Mouse (Mus musculus): ENCODE measurements at regions not wholly inside any gene's neighbourhood (a gene's known extent, or its start where the extent isn't known, plus 50 kb on each side); places are given as distances from the start of the nearest gene placed in this dataset.

DNA sequence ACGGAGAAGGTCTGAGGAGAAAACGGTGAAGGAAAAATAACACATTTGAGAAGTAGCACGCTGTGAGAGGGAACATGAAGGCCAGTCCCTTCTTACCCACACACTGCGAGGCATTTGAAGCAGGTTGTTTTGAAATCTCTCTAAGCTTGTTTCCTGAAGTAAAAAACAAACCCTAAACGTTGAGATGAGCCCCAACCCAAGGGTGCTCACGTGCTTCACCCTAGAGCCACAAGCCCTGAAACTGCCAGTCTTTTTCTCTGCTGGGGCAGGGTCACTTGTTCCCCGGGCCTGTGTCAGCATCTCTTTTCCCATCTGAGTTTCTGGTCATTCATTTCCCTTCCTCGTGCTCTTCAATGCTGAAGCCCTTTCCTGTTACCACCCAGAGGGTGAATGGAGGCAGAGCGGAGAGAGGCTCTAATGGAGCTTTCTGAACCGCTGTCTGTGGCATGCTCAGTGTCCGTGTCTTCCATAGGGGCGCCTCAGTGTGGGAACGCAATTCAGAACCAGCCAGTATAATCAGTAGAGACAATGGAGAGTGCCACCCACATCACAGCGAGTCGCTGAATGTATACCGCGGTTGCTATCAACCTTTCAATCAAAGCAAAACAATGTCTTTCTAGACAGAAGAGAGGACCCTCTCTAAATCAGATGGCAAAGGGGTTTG lies 375.0 kb upstream of the Gm10131 start:
- Histone ChIP-seq H3K4me3 (ENCODE audit: low read depth, low read length) (no peak overlapping the region), H3K9me3 (ENCODE audit: control insufficient read depth, low read length) (no peaks in the 10 kb centered on the region), H3K36me3 (ENCODE audit: control insufficient read depth, insufficient read depth, low read length) (no peaks in the 10 kb centered on the region), H3K4me2 (replicated peaks; ENCODE audit: low read depth, low read length) (no peak overlapping the region), H3K27ac (ENCODE audit: low read depth, low read length) (no peak overlapping the region), H3K27me3 (ENCODE audit: control insufficient read depth, insufficient read depth, low read length) (no peaks in the 10 kb centered on the region), H3K4me1 (replicated peaks; ENCODE audit: control insufficient read depth, insufficient read depth, low read length) (no peaks in the 10 kb centered on the region; the same call in 1 of the 2 replicates), H3K9ac (ENCODE audit: low read depth, low read length) (no peak overlapping the region)
- DNase-seq (ENCODE audit: low spot score) (peak; percentile 33), ATAC-seq (ENCODE audit: low FRiP score) (peak; percentile 73; the same call in 1 of the 2 replicates)
- 48% methylated on average over 17 of the region's 17 CpGs for WGBS

GRCm38 (mm10) chr8:34485905-34486304 lies 374.4 kb upstream of the Gm10131 start:
- Histone ChIP-seq H3K4me1 (replicated peaks; ENCODE audit: control insufficient read depth, insufficient read depth, low read length) (no peaks in the 10 kb centered on the region; the same call in 1 of the 2 replicates), H3K9me3 (ENCODE audit: control insufficient read depth, low read length) (no peaks in the 10 kb centered on the region), H3K27ac (ENCODE audit: low read depth, low read length) (no peak overlapping the region), H3K27me3 (ENCODE audit: control insufficient read depth, insufficient read depth, low read length) (no peaks in the 10 kb centered on the region), H3K9ac (ENCODE audit: low read depth, low read length) (no peak overlapping the region), H3K36me3 (ENCODE audit: control insufficient read depth, insufficient read depth, low read length) (no peaks in the 10 kb centered on the region), H3K4me3 (ENCODE audit: low read depth, low read length) (no peak overlapping the region), H3K4me2 (replicated peaks; ENCODE audit: low read depth, low read length) (no peak overlapping the region)
- DNase-seq (ENCODE audit: low spot score) (no peak), ATAC-seq (ENCODE audit: low FRiP score) (no peak)
- WGBS, result 91% methylated on average over 9 of the region's 9 CpGs

DNA sequence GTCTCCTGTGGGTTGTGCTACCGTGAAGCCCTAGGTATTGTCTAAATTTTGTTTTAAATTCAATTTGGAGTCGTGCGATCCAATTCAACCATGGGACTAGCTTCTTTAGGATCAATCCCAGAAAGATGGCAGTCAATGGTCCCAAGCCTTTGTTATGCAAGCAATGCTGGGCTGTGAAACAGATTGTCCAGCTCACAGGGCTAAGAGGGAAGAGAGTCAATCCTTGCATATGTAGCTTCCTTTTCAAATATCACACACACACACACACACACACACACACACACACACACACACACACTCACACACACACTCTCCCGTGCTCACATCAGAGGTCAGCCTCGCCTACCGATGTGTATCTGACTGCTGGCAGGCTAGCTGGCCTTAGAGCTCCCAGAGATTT lies 373.8 kb upstream of the Gm10131 start:
- H3K4me2 ChIP-seq (replicated peaks; ENCODE audit: low read depth, low read length), result no peak overlapping the region
- H3K9me3 ChIP-seq (ENCODE audit: control insufficient read depth, low read length), result no peaks in the 10 kb centered on the region
- no peaks in the 10 kb centered on the region for H3K36me3 ChIP-seq (ENCODE audit: control insufficient read depth, insufficient read depth, low read length)
- no peak overlapping the region for H3K27ac ChIP-seq (ENCODE audit: low read depth, low read length)
- DNase-seq (ENCODE audit: low spot score), result no peak
- no peaks in the 10 kb centered on the region for H3K27me3 ChIP-seq (ENCODE audit: control insufficient read depth, insufficient read depth, low read length)
- no peak overlapping the region for H3K9ac ChIP-seq (ENCODE audit: low read depth, low read length)
- WGBS, result 82% methylated on average over 6 of the region's 6 CpGs
- H3K4me1 ChIP-seq (replicated peaks; ENCODE audit: control insufficient read depth, insufficient read depth, low read length), result no peaks in the 10 kb centered on the region; the same call in 1 of the 2 replicates
- H3K4me3 ChIP-seq (ENCODE audit: low read depth, low read length), result no peak overlapping the region
- ATAC-seq (ENCODE audit: low FRiP score), result no peak

DNA sequence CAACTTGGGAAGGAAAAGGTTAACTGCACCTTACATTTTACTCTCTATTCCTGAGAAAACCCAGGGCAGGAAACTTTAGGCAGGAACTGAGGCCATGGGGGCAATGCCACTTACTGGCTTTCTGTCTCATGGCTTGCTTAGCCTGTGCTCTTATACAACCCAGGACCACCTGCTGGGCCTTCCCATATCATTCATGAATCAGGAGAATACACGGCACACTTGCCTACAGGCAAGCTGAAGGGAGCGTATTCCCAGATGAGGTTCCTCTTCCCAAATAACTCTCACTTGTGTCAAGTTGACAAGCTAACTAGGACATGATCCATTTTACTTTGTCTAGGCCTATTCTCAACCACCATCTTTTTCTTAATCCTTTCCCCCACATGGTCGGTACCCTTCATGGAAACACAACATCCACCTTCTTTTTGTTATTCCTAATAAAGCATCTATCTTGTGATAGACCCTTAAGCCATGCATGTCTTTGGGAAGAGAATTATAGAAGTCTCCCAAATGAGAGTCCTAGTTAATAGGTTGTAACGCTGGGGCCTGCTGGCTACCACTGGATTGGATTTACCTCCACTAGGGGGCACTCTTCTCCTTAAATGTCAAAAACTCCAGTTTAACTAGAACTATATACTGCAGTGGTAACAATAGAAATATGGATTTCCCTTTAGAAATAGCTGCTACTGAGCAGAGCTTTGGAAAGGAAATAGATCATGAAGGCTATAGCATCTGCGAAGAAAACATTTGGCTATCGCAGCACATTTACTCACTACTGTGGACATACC lies 373.2 kb upstream of the Gm10131 start:
- no peaks in the 10 kb centered on the region for H3K9me3 ChIP-seq (ENCODE audit: control insufficient read depth, low read length)
- ATAC-seq (ENCODE audit: low FRiP score) (0 out of 2 replicates have a peak, but pooled peaks have one; percentile 46), DNase-seq (ENCODE audit: low spot score) (peak; percentile 81)
- H3K27me3 ChIP-seq (ENCODE audit: control insufficient read depth, insufficient read depth, low read length), result no peaks in the 10 kb centered on the region
- no peak overlapping the region for H3K4me3 ChIP-seq (ENCODE audit: low read depth, low read length)
- WGBS, result 65% methylated on average over 6 of the region's 6 CpGs
- no peak overlapping the region for H3K4me2 ChIP-seq (replicated peaks; ENCODE audit: low read depth, low read length)
- H3K4me1 ChIP-seq (replicated peaks; ENCODE audit: control insufficient read depth, insufficient read depth, low read length), result no peaks in the 10 kb centered on the region; the same call in 1 of the 2 replicates
- H3K36me3 ChIP-seq (ENCODE audit: control insufficient read depth, insufficient read depth, low read length), result no peaks in the 10 kb centered on the region
- H3K9ac ChIP-seq (ENCODE audit: low read depth, low read length), result no peak overlapping the region
- H3K27ac ChIP-seq (ENCODE audit: low read depth, low read length), result no peak overlapping the region

DNA sequence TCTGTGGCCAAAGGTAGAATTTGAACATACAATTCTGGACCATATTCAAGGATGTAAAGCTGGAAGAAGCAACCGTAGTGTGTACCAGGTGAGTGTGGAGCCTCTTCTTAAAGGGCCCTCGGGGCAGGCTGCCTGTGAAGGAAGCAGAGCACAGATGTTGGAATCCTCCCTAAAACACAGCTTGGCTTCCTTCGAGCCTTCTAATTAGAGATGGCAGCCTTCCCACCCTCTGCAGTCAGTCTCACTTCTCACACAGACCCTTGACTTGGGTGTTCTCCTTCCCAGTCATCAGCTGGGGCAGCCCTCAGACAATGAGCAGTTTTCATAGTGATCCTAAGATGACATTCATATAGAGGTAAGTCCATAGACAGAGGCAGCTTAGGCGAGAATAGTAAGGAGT lies 371.7 kb upstream of the Gm10131 start:
- Histone ChIP-seq H3K4me2 (replicated peaks; ENCODE audit: low read depth, low read length) (no peak overlapping the region), H3K9me3 (ENCODE audit: control insufficient read depth, low read length) (no peaks in the 10 kb centered on the region), H3K4me3 (ENCODE audit: low read depth, low read length) (no peak overlapping the region), H3K36me3 (ENCODE audit: control insufficient read depth, insufficient read depth, low read length) (no peaks in the 10 kb centered on the region), H3K27me3 (ENCODE audit: control insufficient read depth, insufficient read depth, low read length) (no peaks in the 10 kb centered on the region), H3K27ac (ENCODE audit: low read depth, low read length) (no peak overlapping the region), H3K4me1 (replicated peaks; ENCODE audit: control insufficient read depth, insufficient read depth, low read length) (no peaks in the 10 kb centered on the region; the same call in 1 of the 2 replicates), H3K9ac (ENCODE audit: low read depth, low read length) (no peak overlapping the region)
- 81% methylated on average over 4 of the region's 4 CpGs for WGBS
- ATAC-seq (ENCODE audit: low FRiP score) (no peak), DNase-seq (ENCODE audit: low spot score) (no peak)

DNA sequence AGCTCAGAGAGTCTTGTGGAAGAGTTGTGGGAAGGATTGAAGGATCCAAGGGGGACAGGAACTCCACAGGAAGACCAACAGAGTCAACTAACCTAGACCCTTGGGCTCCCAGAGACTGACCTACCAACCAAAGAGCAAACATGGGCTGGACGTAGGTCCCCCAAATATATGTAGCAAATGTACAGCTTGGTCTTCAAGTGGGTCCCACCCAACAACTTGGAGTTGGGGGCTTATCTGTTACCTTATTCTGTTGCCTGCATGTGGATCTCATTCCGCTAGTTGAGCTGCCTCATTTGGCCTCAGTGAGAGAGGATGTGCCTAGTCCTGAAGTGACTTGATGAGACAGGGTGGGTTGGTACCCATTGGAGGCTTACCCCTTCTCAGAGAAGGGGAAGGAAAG lies 371.1 kb upstream of the Gm10131 start:
- Histone ChIP-seq H3K9ac (ENCODE audit: low read depth, low read length) (no peak overlapping the region), H3K9me3 (ENCODE audit: control insufficient read depth, low read length) (no peaks in the 10 kb centered on the region), H3K4me1 (replicated peaks; ENCODE audit: control insufficient read depth, insufficient read depth, low read length) (no peaks in the 10 kb centered on the region; the same call in 1 of the 2 replicates), H3K27ac (ENCODE audit: low read depth, low read length) (no peak overlapping the region), H3K36me3 (ENCODE audit: control insufficient read depth, insufficient read depth, low read length) (no peaks in the 10 kb centered on the region), H3K4me2 (replicated peaks; ENCODE audit: low read depth, low read length) (no peak overlapping the region), H3K4me3 (ENCODE audit: low read depth, low read length) (no peak overlapping the region), H3K27me3 (ENCODE audit: control insufficient read depth, insufficient read depth, low read length) (no peaks in the 10 kb centered on the region)
- no peak for DNase-seq (ENCODE audit: low spot score)
- ATAC-seq (ENCODE audit: low FRiP score), result no peak
- WGBS, result 93% methylated on average over 2 of the region's 2 CpGs

- Histone ChIP-seq H3K9me3 (ENCODE audit: control insufficient read depth, low read length) (no peaks in the 10 kb centered on the region), H3K27ac (ENCODE audit: low read depth, low read length) (no peak overlapping the region), H3K27me3 (ENCODE audit: control insufficient read depth, insufficient read depth, low read length) (no peaks in the 10 kb centered on the region), H3K4me3 (ENCODE audit: low read depth, low read length) (no peak overlapping the region), H3K9ac (ENCODE audit: low read depth, low read length) (no peak overlapping the region), H3K4me2 (replicated peaks; ENCODE audit: low read depth, low read length) (no peak overlapping the region), H3K4me1 (replicated peaks; ENCODE audit: control insufficient read depth, insufficient read depth, low read length) (no peaks in the 10 kb centered on the region), H3K36me3 (ENCODE audit: control insufficient read depth, insufficient read depth, low read length) (no peaks in the 10 kb centered on the region)
- DNase-seq (ENCODE audit: low spot score) (no peak), ATAC-seq (ENCODE audit: low FRiP score) (no peak)
- WGBS, result 83% methylated on average over 4 of the region's 4 CpGs
Observed at GRCm38 (mm10) chr8:34480496-34480895, 369.0 kb upstream of the Gm10131 start.

DNA sequence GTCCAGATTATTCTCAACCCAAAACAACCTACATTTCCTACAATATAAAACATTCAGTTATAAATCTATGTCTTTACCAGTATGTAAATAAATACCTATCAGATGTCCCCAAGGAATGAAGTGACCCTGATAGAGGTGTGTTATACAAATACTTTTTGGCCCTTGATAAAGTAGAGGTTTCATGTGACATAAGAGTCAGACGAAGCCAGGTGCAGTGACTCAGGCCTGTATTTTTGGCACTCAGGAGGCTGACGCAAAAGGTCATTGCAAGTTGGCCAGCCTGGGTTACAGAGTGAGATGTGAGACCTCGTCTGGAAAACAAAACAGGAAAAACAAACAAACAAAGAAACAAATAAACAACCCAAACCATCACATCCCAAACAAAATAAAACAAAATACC lies 367.4 kb upstream of the Gm10131 start:
- H3K27ac ChIP-seq (ENCODE audit: low read depth, low read length), result no peak overlapping the region

DNA sequence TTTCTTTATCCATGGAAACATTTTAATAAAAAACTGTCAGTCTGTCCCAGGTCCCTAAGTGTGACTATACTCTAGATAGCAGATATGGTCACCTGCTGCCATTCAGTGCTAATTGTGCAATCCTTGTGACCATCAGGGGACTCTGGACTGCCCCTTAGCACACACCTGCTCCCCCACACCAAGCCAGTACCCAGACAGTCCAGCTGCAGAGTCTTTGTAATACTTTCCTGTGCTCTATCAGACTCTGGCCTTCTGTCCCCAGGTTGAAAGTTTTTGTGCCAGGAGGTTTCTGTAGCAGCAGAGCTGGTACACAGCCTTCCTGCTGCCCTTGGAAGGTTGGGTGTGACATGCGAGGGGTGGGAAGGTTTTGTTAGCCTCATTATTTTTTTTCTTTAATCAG lies 366.9 kb upstream of the Gm10131 start:
- Histone ChIP-seq H3K9ac (ENCODE audit: low read depth, low read length) (no peak overlapping the region), H3K27ac (ENCODE audit: low read depth, low read length) (no peak overlapping the region), H3K4me1 (replicated peaks; ENCODE audit: control insufficient read depth, insufficient read depth, low read length) (no peaks in the 10 kb centered on the region), H3K36me3 (ENCODE audit: control insufficient read depth, insufficient read depth, low read length) (no peaks in the 10 kb centered on the region), H3K27me3 (ENCODE audit: control insufficient read depth, insufficient read depth, low read length) (no peaks in the 10 kb centered on the region), H3K9me3 (ENCODE audit: control insufficient read depth, low read length) (no peaks in the 10 kb centered on the region), H3K4me3 (ENCODE audit: low read depth, low read length) (no peak overlapping the region), H3K4me2 (replicated peaks; ENCODE audit: low read depth, low read length) (no peak overlapping the region)
- no peak for DNase-seq (ENCODE audit: low spot score)
- 85% methylated on average over 1 of the region's 1 CpGs for WGBS
- ATAC-seq (ENCODE audit: low FRiP score), result no peak

More for the DNA sequence above, 367.4 kb upstream of the Gm10131 start:
- H3K4me3 ChIP-seq (ENCODE audit: low read depth, low read length), result no peak overlapping the region
- 75% methylated on average over 3 of the region's 3 CpGs for WGBS
- DNase-seq (ENCODE audit: low spot score), result no peak
- H3K36me3 ChIP-seq (ENCODE audit: control insufficient read depth, insufficient read depth, low read length), result no peaks in the 10 kb centered on the region
- H3K9me3 ChIP-seq (ENCODE audit: control insufficient read depth, low read length), result no peaks in the 10 kb centered on the region
- H3K4me2 ChIP-seq (replicated peaks; ENCODE audit: low read depth, low read length), result no peak overlapping the region
- H3K9ac ChIP-seq (ENCODE audit: low read depth, low read length), result no peak overlapping the region
- H3K4me1 ChIP-seq (replicated peaks; ENCODE audit: control insufficient read depth, insufficient read depth, low read length), result no peaks in the 10 kb centered on the region
- no peak for ATAC-seq (ENCODE audit: low FRiP score)
- H3K27me3 ChIP-seq (ENCODE audit: control insufficient read depth, insufficient read depth, low read length), result no peaks in the 10 kb centered on the region

All from hindbrain, embryonic 11.5 days (tissue).